Mouse (Mus musculus): ENCODE measurements around the gene Tfap4. TPM values are rescaled to one million over a fixed set of nuclear protein-coding genes. Genes with fewer than 3 reads are reported as not detected.

Tfap4 gene
- polyA plus RNA-seq, 1 experiment from 2014 or later = 8.0 TPM

DNA sequence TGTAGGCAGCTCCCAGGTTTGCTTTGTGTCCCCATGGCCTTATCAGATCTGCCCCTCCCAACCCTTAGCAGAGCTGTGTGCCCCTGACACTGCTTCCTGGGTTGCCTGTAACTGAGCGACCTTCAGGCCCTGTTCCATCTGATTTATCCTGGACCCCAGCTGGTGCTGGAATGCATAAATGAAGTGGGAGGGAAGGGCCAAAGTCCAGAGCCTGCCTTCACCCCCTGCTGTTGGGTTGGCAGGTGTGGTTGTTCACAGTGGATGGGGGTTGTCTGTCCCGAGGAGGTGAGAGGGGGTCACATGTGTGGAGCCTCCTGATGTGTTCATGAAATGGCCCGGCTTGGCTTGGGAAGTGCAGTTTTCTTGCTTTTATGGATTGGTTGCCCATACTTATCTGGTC lies 42.5 kb upstream of the Tfap4 start:
- no peak overlapping the region for H3K4me3 ChIP-seq (ENCODE audit: low read depth, low read length)
- H3K4me1 ChIP-seq (ENCODE audit: control insufficient read depth, insufficient read depth, low read length) = peaks cover 32% of the 10 kb centered on the region
- no peak for ATAC-seq
- H3K9me3 ChIP-seq (replicated peaks; ENCODE audit: control insufficient read depth, low read length, poor library complexity, severe bottlenecking) = no peaks in the 10 kb centered on the region
- H3K27me3 ChIP-seq (ENCODE audit: control insufficient read depth, insufficient read depth, low read depth, low read length) = no peaks in the 10 kb centered on the region
- no peak overlapping the region for H3K9ac ChIP-seq (ENCODE audit: low read depth, low read length)
- no peak overlapping the region for H3K4me2 ChIP-seq (ENCODE audit: low read length)
- H3K27ac ChIP-seq (ENCODE audit: low read length) = no peak overlapping the region
- H3K36me3 ChIP-seq (ENCODE audit: control insufficient read depth, insufficient read depth, low read length) = no peaks in the 10 kb centered on the region
- 19% methylated on average over 3 of the region's 3 CpGs for WGBS

DNA sequence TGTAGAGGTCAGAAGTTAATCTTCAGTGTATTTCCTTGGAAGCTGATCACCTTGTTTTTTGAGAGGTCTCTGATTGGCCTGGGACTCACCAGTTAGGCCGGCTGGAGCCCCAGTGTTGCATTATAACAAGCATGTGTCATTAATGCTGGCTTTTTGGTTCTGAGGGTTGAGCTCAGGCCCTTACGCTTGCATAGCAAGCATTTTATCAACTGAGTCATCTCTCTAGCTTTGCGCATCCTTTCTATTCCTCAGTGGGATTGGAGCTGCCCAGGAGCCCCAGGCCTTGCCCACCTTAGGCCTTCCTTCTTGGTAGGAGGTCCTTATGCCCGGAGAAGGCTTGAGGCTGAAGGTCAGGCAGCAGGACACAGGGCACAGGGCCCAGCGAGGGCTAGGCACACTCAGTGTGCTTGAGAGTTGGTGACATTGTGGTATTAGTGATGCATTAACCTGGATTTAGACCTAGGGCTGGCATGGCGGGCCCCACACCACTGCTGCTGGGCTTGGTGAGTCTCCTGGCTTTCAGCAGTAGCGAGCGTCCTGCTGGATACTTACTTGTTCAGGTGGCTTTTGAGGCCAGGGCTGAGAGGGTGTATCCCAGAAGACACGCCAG lies 41.2 kb upstream of the Tfap4 start:
- Histone ChIP-seq H3K4me3 (ENCODE audit: low read depth, low read length) (no peak overlapping the region), H3K9me3 (replicated peaks; ENCODE audit: control insufficient read depth, low read length, poor library complexity, severe bottlenecking) (no peaks in the 10 kb centered on the region), H3K4me1 (ENCODE audit: control insufficient read depth, insufficient read depth, low read length) (peaks cover 41% of the 10 kb centered on the region), H3K36me3 (ENCODE audit: control insufficient read depth, insufficient read depth, low read length) (no peaks in the 10 kb centered on the region), H3K27ac (ENCODE audit: low read length) (no peak overlapping the region), H3K9ac (ENCODE audit: low read depth, low read length) (no peak overlapping the region), H3K4me2 (ENCODE audit: low read length) (no peak overlapping the region), H3K27me3 (ENCODE audit: control insufficient read depth, insufficient read depth, low read depth, low read length) (no peaks in the 10 kb centered on the region)
- no peak for ATAC-seq
- 79% methylated on average over 9 of the region's 9 CpGs for WGBS

GRCm38 (mm10) chr16:4599616-4600015 lies 40.0 kb upstream of the Tfap4 start:
- no peak overlapping the region for H3K4me3 ChIP-seq (ENCODE audit: low read depth, low read length)
- H3K27ac ChIP-seq (ENCODE audit: low read length) = no peak overlapping the region
- no peak for ATAC-seq
- no peaks in the 10 kb centered on the region for H3K36me3 ChIP-seq (ENCODE audit: control insufficient read depth, insufficient read depth, low read length)
- H3K4me2 ChIP-seq (ENCODE audit: low read length) = no peak overlapping the region
- no peaks in the 10 kb centered on the region for H3K9me3 ChIP-seq (replicated peaks; ENCODE audit: control insufficient read depth, low read length, poor library complexity, severe bottlenecking)
- 88% methylated on average over 3 of the region's 3 CpGs for WGBS
- H3K9ac ChIP-seq (ENCODE audit: low read depth, low read length) = no peak overlapping the region
- peaks cover 40% of the 10 kb centered on the region for H3K4me1 ChIP-seq (ENCODE audit: control insufficient read depth, insufficient read depth, low read length)
- H3K27me3 ChIP-seq (ENCODE audit: control insufficient read depth, insufficient read depth, low read depth, low read length) = no peaks in the 10 kb centered on the region

DNA sequence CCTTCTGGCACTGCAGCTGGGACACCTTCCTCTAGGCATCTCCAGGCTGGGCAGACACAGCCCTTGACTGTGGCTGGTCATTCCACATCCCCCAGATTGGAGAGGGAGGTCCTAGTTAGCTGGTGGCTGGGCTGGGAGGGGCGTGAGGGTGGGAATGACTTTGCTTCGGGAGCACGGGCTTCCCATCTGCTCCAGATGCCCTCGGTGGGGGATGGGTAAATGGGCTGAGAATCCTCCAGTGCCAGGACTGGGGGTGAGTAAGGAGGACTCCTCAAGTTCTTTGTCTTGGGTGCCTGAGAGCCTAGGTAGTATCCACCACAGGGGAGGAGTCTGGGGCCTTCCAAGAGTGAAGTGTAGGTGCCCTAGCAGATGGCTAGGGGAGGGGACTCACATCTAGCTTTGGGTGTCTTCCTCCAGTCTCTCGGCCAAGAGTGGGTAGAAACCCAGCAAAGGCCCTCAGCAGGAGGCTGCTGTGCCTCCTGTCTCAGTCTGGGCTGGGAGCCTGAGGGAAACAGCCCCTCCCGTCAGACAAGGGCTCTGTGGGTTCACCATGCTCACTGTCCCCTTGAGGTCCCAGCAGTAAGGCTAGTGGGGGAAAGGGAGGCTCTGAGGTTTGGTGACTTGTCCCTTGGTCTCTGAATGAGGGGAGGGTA lies 39.4 kb upstream of the Tfap4 start:
- no peak for ATAC-seq
- H3K4me1 ChIP-seq (ENCODE audit: control insufficient read depth, insufficient read depth, low read length) = peaks cover 40% of the 10 kb centered on the region
- H3K9ac ChIP-seq (ENCODE audit: low read depth, low read length) = no peak overlapping the region; the same call in 1 of the 2 replicates
- no peaks in the 10 kb centered on the region for H3K36me3 ChIP-seq (ENCODE audit: control insufficient read depth, insufficient read depth, low read length)
- H3K9me3 ChIP-seq (replicated peaks; ENCODE audit: control insufficient read depth, low read length, poor library complexity, severe bottlenecking) = no peaks in the 10 kb centered on the region
- H3K27ac ChIP-seq (ENCODE audit: low read length) = no peak overlapping the region
- WGBS = 21% methylated on average over 6 of the region's 6 CpGs
- no peaks in the 10 kb centered on the region for H3K27me3 ChIP-seq (ENCODE audit: control insufficient read depth, insufficient read depth, low read depth, low read length)
- no peak overlapping the region for H3K4me2 ChIP-seq (ENCODE audit: low read length)
- H3K4me3 ChIP-seq (ENCODE audit: low read depth, low read length) = no peak overlapping the region

GRCm38 (mm10) chr16:4598041-4598440 lies 38.4 kb upstream of the Tfap4 start:
- Histone ChIP-seq H3K4me2 (ENCODE audit: low read length) (no peak overlapping the region), H3K9ac (ENCODE audit: low read depth, low read length) (no peak overlapping the region), H3K36me3 (ENCODE audit: control insufficient read depth, insufficient read depth, low read length) (no peaks in the 10 kb centered on the region), H3K27me3 (ENCODE audit: control insufficient read depth, insufficient read depth, low read depth, low read length) (no peaks in the 10 kb centered on the region), H3K9me3 (replicated peaks; ENCODE audit: control insufficient read depth, low read length, poor library complexity, severe bottlenecking) (no peaks in the 10 kb centered on the region), H3K27ac (ENCODE audit: low read length) (no peak overlapping the region), H3K4me3 (ENCODE audit: low read depth, low read length) (no peak overlapping the region), H3K4me1 (ENCODE audit: control insufficient read depth, insufficient read depth, low read length) (peaks cover 46% of the 10 kb centered on the region)
- ATAC-seq = no peak
- WGBS = 77% methylated on average over 5 of the region's 5 CpGs

DNA sequence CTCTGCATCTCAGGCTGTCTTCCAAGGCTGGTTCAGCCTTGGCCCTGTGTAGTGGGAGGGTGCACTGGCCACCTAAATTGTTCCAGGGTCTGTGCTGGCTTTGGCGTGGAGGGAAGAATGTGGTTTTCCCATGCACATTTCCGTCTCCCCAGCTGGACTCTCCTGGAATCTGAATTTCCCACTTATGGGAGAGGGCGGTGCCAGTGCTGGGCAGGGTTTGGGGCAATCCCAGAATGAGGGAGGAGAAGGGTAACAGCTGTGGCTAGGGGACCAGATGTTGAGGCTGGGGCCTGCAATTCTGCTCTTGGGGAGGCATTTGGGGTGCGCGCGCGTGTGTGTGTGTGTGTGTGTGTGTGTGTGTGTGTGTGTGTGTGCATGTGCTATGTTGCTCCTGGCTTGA lies 37.6 kb upstream of the Tfap4 start:
- Histone ChIP-seq H3K4me3 (ENCODE audit: low read depth, low read length) (peak overlapping the region; percentile 5; the same call in 1 of the 2 replicates), H3K36me3 (ENCODE audit: control insufficient read depth, insufficient read depth, low read length) (no peaks in the 10 kb centered on the region), H3K27ac (ENCODE audit: low read length) (no peak overlapping the region), H3K9me3 (replicated peaks; ENCODE audit: control insufficient read depth, low read length, poor library complexity, severe bottlenecking) (no peaks in the 10 kb centered on the region), H3K27me3 (ENCODE audit: control insufficient read depth, insufficient read depth, low read depth, low read length) (no peaks in the 10 kb centered on the region), H3K4me1 (ENCODE audit: control insufficient read depth, insufficient read depth, low read length) (peaks cover 51% of the 10 kb centered on the region), H3K9ac (ENCODE audit: low read depth, low read length) (0 out of 2 replicates have a peak overlapping the region, but pooled peaks have one; percentile 18), H3K4me2 (ENCODE audit: low read length) (peak overlapping the region; percentile 92)
- ATAC-seq = no peak
- WGBS = 62% methylated on average over 4 of the region's 7 CpGs

- H3K27ac ChIP-seq (ENCODE audit: low read length) = no peak overlapping the region
These were observed 37.2 kb upstream of the Tfap4 start for GRCm38 (mm10) chr16:4596836-4597235.

DNA sequence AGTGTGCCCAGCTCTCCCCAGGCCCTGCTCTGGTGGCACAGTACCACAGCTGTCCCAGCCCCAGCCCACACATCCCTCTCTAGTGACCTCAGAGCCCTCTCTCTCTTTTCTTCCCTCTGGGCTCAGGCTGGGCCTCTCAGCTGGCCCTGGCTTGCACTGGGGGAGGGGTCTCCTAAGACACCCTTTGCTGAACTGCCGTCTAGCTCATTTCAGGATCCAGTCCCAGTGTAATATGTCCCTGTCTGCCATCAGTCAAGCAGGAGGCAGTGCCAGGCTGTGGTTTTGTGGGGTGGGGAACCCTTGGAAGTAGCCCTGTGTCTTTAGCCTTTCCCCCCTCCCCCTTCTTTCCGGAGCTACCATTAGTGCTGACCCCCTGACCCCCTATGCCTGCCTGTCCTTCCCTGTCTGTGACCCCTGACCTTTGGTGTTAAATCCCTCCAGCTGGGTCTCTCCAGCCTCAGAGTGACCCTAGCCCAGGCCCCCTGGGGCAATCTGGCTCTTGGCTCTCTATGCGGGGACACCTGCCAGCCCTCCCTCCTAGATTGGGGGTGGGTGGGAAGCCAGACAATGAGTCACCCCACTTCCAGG lies 36.6 kb upstream of the Tfap4 start:
- no peak for ATAC-seq
- WGBS = 5% methylated on average over 3 of the region's 3 CpGs
- H3K4me1 ChIP-seq (ENCODE audit: control insufficient read depth, insufficient read depth, low read length) = peaks cover 49% of the 10 kb centered on the region

More at GRCm38 (mm10) chr16:4596836-4597235, 37.2 kb upstream of the Tfap4 start:
- Histone ChIP-seq H3K4me2 (ENCODE audit: low read length) (peak overlapping the region; percentile 92), H3K27me3 (ENCODE audit: control insufficient read depth, insufficient read depth, low read depth, low read length) (no peaks in the 10 kb centered on the region), H3K9ac (ENCODE audit: low read depth, low read length) (peak overlapping the region; percentile 18; the same call in 1 of the 2 replicates), H3K4me1 (ENCODE audit: control insufficient read depth, insufficient read depth, low read length) (peaks cover 49% of the 10 kb centered on the region), H3K36me3 (ENCODE audit: control insufficient read depth, insufficient read depth, low read length) (no peaks in the 10 kb centered on the region), H3K4me3 (ENCODE audit: low read depth, low read length) (peak overlapping the region; percentile 68; the same call in 1 of the 2 replicates), H3K9me3 (replicated peaks; ENCODE audit: control insufficient read depth, low read length, poor library complexity, severe bottlenecking) (no peaks in the 10 kb centered on the region)
- 34% methylated on average over 2 of the region's 2 CpGs for WGBS
- ATAC-seq = no peak

GRCm38 (mm10) chr16:4595527-4595963 lies 35.9 kb upstream of the Tfap4 start:
- Histone ChIP-seq H3K9ac (ENCODE audit: low read depth, low read length) (peak overlapping the region; percentile 84), H3K27ac (ENCODE audit: low read length) (peak overlapping the region; percentile 92), H3K36me3 (ENCODE audit: control insufficient read depth, insufficient read depth, low read length) (no peaks in the 10 kb centered on the region), H3K27me3 (ENCODE audit: control insufficient read depth, insufficient read depth, low read depth, low read length) (no peaks in the 10 kb centered on the region), H3K4me1 (ENCODE audit: control insufficient read depth, insufficient read depth, low read length) (peaks cover 49% of the 10 kb centered on the region), H3K4me2 (ENCODE audit: low read length) (peak overlapping the region; percentile 92), H3K9me3 (replicated peaks; ENCODE audit: control insufficient read depth, low read length, poor library complexity, severe bottlenecking) (no peaks in the 10 kb centered on the region), H3K4me3 (ENCODE audit: low read depth, low read length) (peak overlapping the region; percentile 68)
- 0% methylated on average over 5 of the region's 5 CpGs for WGBS
- ATAC-seq = peak; percentile 11

More for the DNA sequence above, 36.6 kb upstream of the Tfap4 start:
- no peaks in the 10 kb centered on the region for H3K9me3 ChIP-seq (replicated peaks; ENCODE audit: control insufficient read depth, low read length, poor library complexity, severe bottlenecking)
- H3K9ac ChIP-seq (ENCODE audit: low read depth, low read length) = peak overlapping the region; percentile 84
- no peaks in the 10 kb centered on the region for H3K27me3 ChIP-seq (ENCODE audit: control insufficient read depth, insufficient read depth, low read depth, low read length)
- H3K36me3 ChIP-seq (ENCODE audit: control insufficient read depth, insufficient read depth, low read length) = no peaks in the 10 kb centered on the region
- peak overlapping the region; percentile 68 for H3K4me3 ChIP-seq (ENCODE audit: low read depth, low read length)
- H3K4me2 ChIP-seq (ENCODE audit: low read length) = peak overlapping the region; percentile 92
- peak overlapping the region; percentile 92 for H3K27ac ChIP-seq (ENCODE audit: low read length)
